Mouse (Mus musculus) kidney, adult 2 months (tissue): ENCODE results near the gene Enthd1.

Experiments
- CTCF ChIP-seq: fragments of 200-500 bp; conservative IDR thresholded peaks from 2 replicates; pipeline ENCODE4 v1.5.1; 2011; ENCODE audit warnings: low read depth, mild to moderate bottlenecking, control low read depth, low read length, moderate library complexity, mixed read lengths; ENCODE audit not compliant: insufficient read depth, insufficient read length
- POLR2A ChIP-seq: fragments of 200-500 bp; IDR thresholded peaks from one replicate; pipeline ENCODE4 v1.6.1; 2011; ENCODE audit warnings: low read depth, low read length, control low read depth

DNA sequence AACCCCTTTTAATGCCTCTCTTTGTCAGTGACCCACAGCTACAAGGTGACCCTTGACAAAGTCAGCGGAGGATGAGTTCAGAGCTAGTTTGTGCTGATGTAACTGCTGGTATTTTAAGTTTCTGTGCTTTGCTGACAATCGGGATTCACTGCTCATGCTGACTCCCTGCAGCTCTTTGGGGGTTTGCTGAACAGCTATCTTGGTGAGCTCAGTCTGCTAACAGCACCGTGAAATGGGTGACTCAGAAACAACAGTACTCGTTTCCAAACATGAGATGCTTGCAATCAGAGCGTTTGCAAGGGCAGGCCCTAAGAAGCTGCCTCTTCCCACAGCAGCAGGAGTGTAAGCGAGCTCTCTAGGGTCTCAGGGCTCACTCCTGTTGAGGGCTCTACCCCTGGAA lies 31.7 kb downstream of the Enthd1 start:
- TF ChIP-seq POLR2A (no peak), CTCF (no peak)
